Mouse (Mus musculus): ENCODE results near the gene Kif26b.

Kif26b gene

DNA sequence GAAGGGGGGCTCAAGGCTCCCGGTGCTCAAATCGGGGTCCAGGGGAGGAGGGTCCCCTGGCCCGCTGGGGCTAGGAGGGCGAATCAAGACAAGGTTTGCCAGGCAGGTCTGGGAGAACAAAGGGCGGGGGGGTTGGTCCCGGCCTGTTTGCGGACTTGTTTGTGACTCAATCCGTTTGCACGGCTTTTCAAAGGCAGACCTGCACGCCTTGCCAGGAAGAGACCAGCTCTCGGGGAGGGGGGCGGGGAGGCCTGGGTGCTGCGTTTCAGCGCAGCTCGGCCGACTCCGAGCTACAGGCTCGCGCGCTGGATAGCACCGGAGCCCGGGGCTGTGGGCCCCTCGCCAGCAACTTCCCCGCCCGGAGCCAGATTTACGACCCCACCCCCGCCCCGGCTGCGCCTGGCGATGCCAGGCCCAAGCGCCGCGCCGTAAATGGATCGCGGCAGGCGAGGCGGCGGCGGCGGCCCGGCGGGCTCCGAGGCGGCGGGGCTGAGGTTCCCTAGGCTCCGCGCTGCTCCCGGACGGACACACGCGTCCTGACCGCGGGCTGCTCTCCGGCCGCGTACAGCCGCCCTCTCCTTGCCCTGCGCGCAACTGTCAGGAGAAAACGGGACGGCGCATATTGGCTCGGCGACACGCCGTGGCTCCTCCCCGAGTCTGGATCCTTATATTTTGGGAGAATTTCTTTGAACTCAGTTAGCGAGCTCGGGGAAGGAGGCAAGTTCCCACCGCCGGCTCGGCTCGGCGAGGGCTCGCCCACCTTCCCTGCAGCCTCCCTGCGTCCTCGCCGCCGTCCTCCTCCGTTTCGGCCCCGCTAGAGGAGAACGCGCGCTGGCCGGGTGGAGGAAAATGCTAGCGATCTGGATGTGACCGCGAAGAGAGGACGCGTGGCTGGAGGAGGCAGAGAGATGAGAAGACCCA lies at the start of gene Kif26b:
Gene Kif26b, plus strand, starts transcription at position 695 of the 921 bp plus-strand sequence.
- no peak for DNase-seq (ENCODE audit: low spot score)

DNA sequence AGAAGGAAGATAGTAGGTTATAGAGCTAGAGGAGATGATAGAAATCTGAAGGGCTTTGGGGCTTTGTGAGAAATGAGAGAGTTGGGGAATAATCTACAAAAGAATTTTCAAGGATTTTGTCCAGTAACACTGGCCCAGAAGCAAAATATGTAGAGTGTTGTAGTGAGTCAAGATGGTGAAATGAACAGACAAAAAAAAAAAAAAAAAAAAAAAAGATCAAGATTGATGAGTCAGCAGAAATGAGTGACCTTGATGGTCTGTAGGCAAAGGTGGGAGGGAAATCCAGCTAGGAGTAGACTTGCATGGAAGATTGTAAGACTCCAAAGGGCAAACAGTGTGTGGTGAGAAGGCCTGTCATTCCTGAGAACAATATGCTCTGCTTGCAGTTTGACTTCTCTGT lies 45.1 kb upstream of the Kif26b start:
- DNase-seq (ENCODE audit: low spot score) = no peak

- no peak for DNase-seq (ENCODE audit: low spot score)
Measured at GRCm38 (mm10) chr1:178485138-178485867, 43.6 kb upstream of the Kif26b start.

DNA sequence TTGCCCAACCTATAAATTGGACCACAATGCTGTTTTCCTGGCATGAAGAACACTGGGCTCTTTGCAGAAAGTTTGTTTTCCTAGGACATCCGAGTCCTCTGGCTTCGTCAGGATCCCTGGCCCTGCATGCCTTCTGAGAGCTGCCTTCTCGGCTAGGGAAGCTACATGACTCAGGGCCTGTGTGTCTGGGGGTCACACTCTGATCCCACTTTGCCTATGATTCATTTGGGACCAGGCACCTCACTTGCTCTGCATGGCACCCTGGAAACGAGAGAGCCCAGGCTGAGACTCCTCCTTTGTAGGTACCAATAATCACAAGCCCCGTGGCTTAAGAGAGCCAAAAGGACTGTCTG lies 43.1 kb upstream of the Kif26b start:
- no peak for DNase-seq (ENCODE audit: low spot score)

DNA sequence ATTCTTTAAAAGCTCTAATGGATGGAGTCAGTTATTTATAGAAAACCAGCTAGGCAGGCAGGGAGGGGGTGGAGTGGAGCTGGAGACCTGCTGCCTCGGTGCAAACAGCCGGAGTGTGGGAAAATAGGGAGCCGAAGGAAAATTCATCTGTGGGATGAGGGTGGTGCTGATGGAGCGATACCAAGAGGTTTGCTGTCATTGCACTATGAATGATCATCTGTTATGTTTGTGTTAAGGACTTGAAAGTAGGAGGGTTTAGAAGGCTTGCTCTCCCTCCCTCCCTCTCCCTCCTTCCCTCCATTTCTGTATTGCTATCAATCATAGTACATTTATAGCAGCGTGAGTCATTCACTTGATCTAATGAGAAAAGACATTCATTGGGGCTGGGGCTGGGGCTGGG lies 42.1 kb upstream of the Kif26b start:
- no peak for DNase-seq (ENCODE audit: low spot score)

GRCm38 (mm10) chr1:178489127-178489526 lies 39.8 kb upstream of the Kif26b start:
- DNase-seq (ENCODE audit: low spot score) = no peak

- DNase-seq (ENCODE audit: low spot score) = no peak
Measured at GRCm38 (mm10) chr1:178491733-178492132, 37.2 kb upstream of the Kif26b start.

DNA sequence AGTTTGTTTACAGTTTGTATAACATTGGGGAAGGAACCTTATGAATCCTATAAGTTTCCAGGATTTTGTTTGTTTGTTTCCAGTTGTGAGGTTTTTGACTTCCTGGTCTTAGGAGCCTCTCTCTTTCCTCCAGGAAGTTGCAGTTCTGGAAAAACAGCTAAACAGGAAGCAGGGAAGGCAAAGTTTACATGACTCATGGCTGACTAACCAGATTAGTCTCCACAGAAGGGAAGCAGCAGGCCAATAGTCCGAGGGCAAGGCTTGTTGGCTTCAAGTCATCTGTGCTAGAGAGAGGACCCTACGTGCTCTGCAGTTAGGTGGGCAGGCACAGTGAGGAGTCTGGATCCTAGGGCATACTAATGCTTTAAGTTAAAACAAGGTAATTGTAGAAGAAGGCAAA lies 36.4 kb upstream of the Kif26b start:
- no peak for DNase-seq (ENCODE audit: low spot score)

- no peak for DNase-seq (ENCODE audit: low spot score)
Measured at GRCm38 (mm10) chr1:178496186-178496585, 32.7 kb upstream of the Kif26b start.

GRCm38 (mm10) chr1:178496841-178497240 lies 32.1 kb upstream of the Kif26b start:
- no peak for DNase-seq (ENCODE audit: low spot score)

DNA sequence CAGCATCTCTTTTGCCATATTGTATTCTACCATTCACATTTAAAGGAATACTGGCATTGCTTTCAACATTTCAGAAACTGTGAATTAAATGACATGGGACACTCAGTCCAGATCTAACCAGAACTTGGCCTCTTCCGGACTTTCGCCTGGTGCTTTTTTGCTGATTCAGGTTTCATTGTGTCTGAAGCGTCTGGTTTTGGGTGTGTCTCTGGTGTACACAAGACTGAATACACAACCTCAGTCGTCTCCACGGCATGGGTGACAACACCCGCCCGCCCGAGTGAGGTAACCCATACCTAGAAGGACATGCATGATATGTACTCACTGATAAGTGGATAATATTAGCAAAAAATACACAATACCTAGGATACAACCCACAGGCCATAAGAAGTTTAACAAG lies 22.0 kb upstream of the Kif26b start:
- no peak for DNase-seq (ENCODE audit: low spot score)

GRCm38 (mm10) chr1:178512323-178513031 lies 16.4 kb upstream of the Kif26b start:
- DNase-seq (ENCODE audit: low spot score) = no peak

- no peak for DNase-seq (ENCODE audit: low spot score)
Measured at GRCm38 (mm10) chr1:178513954-178514353, 15.0 kb upstream of the Kif26b start.

DNA sequence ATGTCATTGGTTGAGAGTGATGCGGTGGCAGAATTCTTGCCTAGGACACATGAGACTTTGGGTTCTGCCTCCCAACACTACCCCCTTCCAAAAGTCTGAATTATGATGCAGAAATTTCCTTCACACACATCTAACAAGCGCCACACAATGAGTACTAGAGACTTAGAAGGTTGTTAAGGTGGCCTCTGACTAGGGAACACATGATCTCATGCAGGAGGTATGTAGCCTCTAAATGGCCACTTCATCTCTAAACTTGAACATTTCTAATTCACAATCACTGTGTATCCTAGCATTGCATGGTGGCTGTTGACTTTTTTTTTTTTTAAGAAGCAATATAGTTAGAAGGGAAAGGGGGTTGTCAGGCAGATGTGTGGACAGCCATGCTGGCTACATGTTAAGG lies 13.1 kb upstream of the Kif26b start:
- no peak for DNase-seq (ENCODE audit: low spot score)

GRCm38 (mm10) chr1:178522389-178522788 lies 6.5 kb upstream of the Kif26b start:
- no peak for DNase-seq (ENCODE audit: low spot score)

GRCm38 (mm10) chr1:178523152-178523551 lies 5.8 kb upstream of the Kif26b start:
- no peak for DNase-seq (ENCODE audit: low spot score)

DNA sequence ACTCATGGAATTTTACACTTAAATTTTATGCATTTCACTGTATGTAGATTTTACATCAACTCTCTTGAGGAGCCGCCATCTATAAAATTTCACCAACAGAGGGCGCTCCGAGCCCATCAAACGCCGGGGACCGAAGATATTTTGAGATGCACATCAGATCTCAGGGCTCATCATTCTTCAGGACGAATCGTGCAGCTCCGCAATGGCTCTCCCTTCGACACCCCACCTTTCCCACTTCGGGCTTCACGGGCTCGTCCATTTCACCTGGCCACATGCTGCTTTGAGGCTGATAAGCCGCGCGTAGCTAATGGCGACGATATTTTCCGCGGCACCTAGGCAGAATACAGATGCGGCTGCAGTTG lies 1.8 kb upstream of the Kif26b start:
- DNase-seq (ENCODE audit: low spot score) = peak; percentile 49

- DNase-seq (ENCODE audit: low spot score) = no peak
Measured at GRCm38 (mm10) chr1:178527547-178528361, 1.2 kb upstream of the Kif26b start.

GRCm38 (mm10) chr1:178529512-178530300 lies 781 bp downstream of the Kif26b start:
- DNase-seq (ENCODE audit: low spot score) = no peak

GRCm38 (mm10) chr1:178530301-178531078 lies 1.6 kb downstream of the Kif26b start:
- no peak for DNase-seq (ENCODE audit: low spot score)
